Mouse (Mus musculus) limb, embryonic 14.5 days (tissue): Measurements from ENCODE around the gene Gmnc. TPM values are rescaled to one million over a fixed set of nuclear protein-coding genes. Genes with fewer than 3 reads are reported as not detected.
A peak's percentile ranks its signal among the peaks of the same experiment; 100 is the strongest.

Experiments
- ATAC-seq: fragments of 200-750 bp; cut with Nextera tagmentation; 2 replicates; pipeline ENCODE4 v1.8.0; 2017; ENCODE audit warnings: low read depth, moderate number of reproducible peaks, moderate TSS enrichment; ENCODE audit not compliant: low FRiP score
- DNase-seq: peaks from one replicate; pipeline ENCODE4 v3.0.0-alpha.2; 2015; ENCODE audit warnings: low spot score
- H3K27ac ChIP-seq: fragments of 300-500 bp; sonication (generic); replicated peaks from 2 replicates; pipeline ENCODE4 v1.5.1; 2014; ENCODE audit warnings: low read depth, mild to moderate bottlenecking, low read length, moderate library complexity, mixed read lengths
- H3K27me3 ChIP-seq: fragments of 300-500 bp; sonication (generic); 2 replicates; pipeline ENCODE4 v1.6.1; 2014; ENCODE audit warnings: low read length, mixed read lengths; ENCODE audit not compliant: control insufficient read depth, insufficient read depth
- H3K36me3 ChIP-seq: fragments of 300-500 bp; sonication (generic); 2 replicates; pipeline ENCODE4 v1.6.1; 2014; ENCODE audit warnings: mild to moderate bottlenecking, low read length, moderate library complexity, mixed read lengths; ENCODE audit not compliant: control insufficient read depth, insufficient read depth
- H3K4me1 ChIP-seq: fragments of 300-500 bp; sonication (generic); 2 replicates; pipeline ENCODE4 v1.6.1; 2014; ENCODE audit warnings: antibody characterized with exemption, low read length, mixed read lengths; ENCODE audit not compliant: control insufficient read depth, insufficient read depth
- H3K4me2 ChIP-seq: fragments of 300-500 bp; sonication (generic); replicated peaks from 2 replicates; pipeline ENCODE4 v1.6.1; 2014; ENCODE audit warnings: low read depth, mild to moderate bottlenecking, low read length, moderate library complexity; ENCODE audit not compliant: severe bottlenecking
- H3K4me3 ChIP-seq: fragments of 300-500 bp; sonication (generic); replicated peaks from 2 replicates; pipeline ENCODE4 v1.5.1; 2014; ENCODE audit warnings: low read length
- H3K9ac ChIP-seq: fragments of 300-500 bp; sonication (generic); 2 replicates; pipeline ENCODE4 v1.6.1; 2014; ENCODE audit warnings: mild to moderate bottlenecking, low read depth, low read length, moderate library complexity; ENCODE audit not compliant: severe bottlenecking
- H3K9me3 ChIP-seq: fragments of 300-500 bp; sonication (generic); 2 replicates; pipeline ENCODE4 v1.6.1; 2016; ENCODE audit warnings: low read length; ENCODE audit not compliant: control insufficient read depth
- POLR2A ChIP-seq: fragments of 200-500 bp; IDR thresholded peaks from 2 replicates; pipeline ENCODE4 v1.8.0; 2012; ENCODE audit warnings: inconsistent platforms, mild to moderate bottlenecking, moderate library complexity, borderline replicate concordance; ENCODE audit not compliant: insufficient read depth, insufficient read length; ENCODE audit errors: extremely low read depth
- WGBS: fragments of 180-500 bp; shearing (Covaris S2); extraction: QIAGEN DNeasy Blood & Tissue Kit; methylation state at CpG from one replicate; pipeline ENCODE4 v1.1.7; 2014; 5-methylcytosine and 5-hydroxymethylcytosine counted together
- polyA plus RNA-seq, 2 experiments: library from polyadenylated mRNA; depleted of rRNA in 1 of 2; stranded (reverse) in 1 of 2; unstranded in 1 of 2; fragments of >200 nt; fragmentation: Nextera tagmentation in 1 of 2; extraction: Ambion mirVana in 1 of 2; gene quantifications; 2 replicates each; pipeline versions ENCODE4 v1.2.1 to v1.2.3; 2012 to 2014

Gene Gmnc
- polyA plus RNA-seq (2012; rRNA removed) (0.43 and 0.79 TPM in 2 replicates), polyA plus RNA-seq (2014; fragmentation: Nextera tagmentation; extraction: Ambion mirVana) (0.17 and 0.25 TPM in 2 replicates)

- Histone ChIP-seq H3K36me3 (no peaks in the 10 kb centered on the region), H3K9me3 (no peaks in the 10 kb centered on the region), H3K4me3 (no peak within 1 kb of the TSS), H3K9ac (no peak within 1 kb of the TSS), H3K27ac (no peak within 1 kb of the TSS), H3K4me2 (peak within 1 kb of the TSS; percentile 22), H3K4me1 (peaks cover 9% of the 10 kb centered on the region), H3K27me3 (no peaks in the 10 kb centered on the region)
- 12% methylated on average over 13 of the region's 13 CpGs for WGBS
- ATAC-seq (peak; percentile 88), DNase-seq (peak; percentile 72)
- no peak for TF ChIP-seq POLR2A
These were observed at the start of gene Gmnc for GRCm38 (mm10) chr16:26991477-26992300. Gene Gmnc, minus strand, starts transcription at chr16:26991652.

GRCm38 (mm10) chr16:27027281-27027680, 35.8 kb upstream of the Gmnc start:
- Histone ChIP-seq H3K36me3 (no peaks in the 10 kb centered on the region), H3K9ac (no peak overlapping the region), H3K27me3 (no peaks in the 10 kb centered on the region), H3K9me3 (no peaks in the 10 kb centered on the region), H3K4me3 (no peak overlapping the region), H3K4me2 (no peak overlapping the region), H3K27ac (no peak overlapping the region), H3K4me1 (no peaks in the 10 kb centered on the region)
- ATAC-seq (no peak), DNase-seq (no peak)
- WGBS = 85% methylated on average over 2 of the region's 2 CpGs
- no peak for TF ChIP-seq POLR2A

- TF ChIP-seq POLR2A = no peak
- Histone ChIP-seq H3K9me3 (no peaks in the 10 kb centered on the region), H3K4me3 (no peak overlapping the region), H3K9ac (no peak overlapping the region), H3K27me3 (no peaks in the 10 kb centered on the region), H3K4me1 (no peaks in the 10 kb centered on the region), H3K27ac (no peak overlapping the region), H3K36me3 (no peaks in the 10 kb centered on the region), H3K4me2 (no peak overlapping the region)
- ATAC-seq (no peak), DNase-seq (no peak)
- 72% methylated on average over 4 of the region's 4 CpGs for WGBS
These were observed 34.8 kb upstream of the Gmnc start for GRCm38 (mm10) chr16:27026226-27026625.

- H3K9me3 ChIP-seq = no peaks in the 10 kb centered on the region
- no peak overlapping the region for H3K4me3 ChIP-seq
- H3K4me1 ChIP-seq = no peaks in the 10 kb centered on the region
- ATAC-seq (no peak), DNase-seq (no peak)
- H3K27me3 ChIP-seq = no peaks in the 10 kb centered on the region
- TF ChIP-seq POLR2A = no peak
- no peak overlapping the region for H3K27ac ChIP-seq
- H3K4me2 ChIP-seq = no peak overlapping the region
- WGBS = 93% methylated on average over 2 of the region's 2 CpGs
- H3K9ac ChIP-seq = no peak overlapping the region
- H3K36me3 ChIP-seq = no peaks in the 10 kb centered on the region
These were observed 31.3 kb upstream of the Gmnc start for GRCm38 (mm10) chr16:27022746-27023145.

GRCm38 (mm10) chr16:27017309-27017708, 25.9 kb upstream of the Gmnc start:
- 17% methylated on average over 4 of the region's 4 CpGs for WGBS
- Histone ChIP-seq H3K4me3 (no peak overlapping the region), H3K4me2 (no peak overlapping the region), H3K4me1 (peaks cover 5% of the 10 kb centered on the region), H3K9me3 (no peaks in the 10 kb centered on the region), H3K27me3 (no peaks in the 10 kb centered on the region), H3K9ac (no peak overlapping the region), H3K27ac (no peak overlapping the region), H3K36me3 (no peaks in the 10 kb centered on the region)
- ATAC-seq = no peak
- no peak for DNase-seq
- no peak for TF ChIP-seq POLR2A
